Mouse (Mus musculus): ENCODE results near the gene Ltbp2.

Ltbp2 gene

GRCm38 (mm10) chr12:84762532-84762931 lies 113.8 kb downstream of the Ltbp2 start:
- no peak for DNase-seq (ENCODE audit: low spot score)

GRCm38 (mm10) chr12:84759063-84759462 lies 117.3 kb downstream of the Ltbp2 start:
- no peak for DNase-seq (ENCODE audit: low spot score)

- no peak for DNase-seq (ENCODE audit: low spot score)
Measured at GRCm38 (mm10) chr12:84756016-84756415, 120.3 kb downstream of the Ltbp2 start.

- peak; percentile 65 for DNase-seq (ENCODE audit: low spot score)
Measured at GRCm38 (mm10) chr12:84755008-84755695, 121.2 kb downstream of the Ltbp2 start.

- DNase-seq (ENCODE audit: low spot score), result no peak
Measured at GRCm38 (mm10) chr12:84752131-84752977, 124.0 kb downstream of the Ltbp2 start.

GRCm38 (mm10) chr12:84750661-84751060 lies 125.7 kb downstream of the Ltbp2 start:
- DNase-seq (ENCODE audit: low spot score), result no peak

- DNase-seq (ENCODE audit: low spot score), result no peak
Measured at GRCm38 (mm10) chr12:84748134-84748533, 128.2 kb downstream of the Ltbp2 start.

GRCm38 (mm10) chr12:84745700-84746099 lies 130.6 kb downstream of the Ltbp2 start:
- no peak for DNase-seq (ENCODE audit: low spot score)

GRCm38 (mm10) chr12:84743496-84743895 lies 132.8 kb downstream of the Ltbp2 start:
- no peak for DNase-seq (ENCODE audit: low spot score)

- DNase-seq (ENCODE audit: low spot score), result no peak
Measured at GRCm38 (mm10) chr12:84733366-84733765, 143.0 kb downstream of the Ltbp2 start.

Measured in MN1 (cell line).